Mouse (Mus musculus): Measurements from ENCODE around the gene Ahdc1.

DNA sequence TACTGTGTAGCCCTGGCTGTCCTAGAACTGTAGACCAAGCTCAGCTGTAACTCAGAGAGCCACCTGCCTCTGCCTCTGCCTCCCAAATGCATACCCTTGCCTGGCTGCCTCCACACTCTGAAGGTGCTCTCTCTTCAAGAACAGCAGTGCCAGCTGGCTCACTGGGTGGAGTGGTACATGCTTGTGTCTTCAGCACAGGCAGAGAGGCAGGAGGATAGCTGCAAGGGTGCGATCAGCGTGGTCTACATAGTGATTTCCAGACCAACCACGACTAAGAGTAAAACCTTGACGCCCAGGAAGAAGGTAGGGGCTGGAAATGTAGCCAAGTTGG lies 47.0 kb downstream of the Ahdc1 start:
- TF ChIP-seq POLR2A (IDR thresholded peaks at IDR 0.05; ENCODE audit: borderline replicate concordance, control insufficient read depth, low read depth, low read length) (no peak), CTCF (IDR thresholded peaks at IDR 0.05; ENCODE audit: control insufficient read depth, insufficient read depth, low read length) (no peak)
